Mouse (Mus musculus) adrenal gland, adult 2 months (tissue): ENCODE results near the gene Myl4. TPM values are rescaled to one million over a fixed set of nuclear protein-coding genes. Genes with fewer than 3 reads are reported as not detected.
A peak's percentile ranks its signal among the peaks of the same experiment; 100 is the strongest.

ENCODE experiments used
- DNase-seq: peaks from one replicate; pipeline ENCODE4 v3.0.0; 2021
- polyA plus RNA-seq: library from polyadenylated mRNA; depleted of rRNA; stranded (reverse); fragments of >200 nt; gene quantifications from 2 replicates; pipeline ENCODE4 v1.2.3, GENCODE M21; 2012
- total RNA-seq, 2 experiments: library from RNA; stranded (reverse); gene quantifications; 2 replicates each; pipeline ENCODE4 v1.2.3; 2021

Myl4 gene
- total and polyA plus RNA-seq, 3 experiments, result 0.40 to 3.1 (median 2.2) TPM

- no peak for DNase-seq
Measured at GRCm38 (mm10) chr11:104604192-104604591, 53.7 kb downstream of the Myl4 start.

GRCm38 (mm10) chr11:104607491-104608245, 57.2 kb downstream of the Myl4 start, which contains the start of gene Itgb3:
Gene Itgb3 (plus strand): TSS chr11:104608000.
- peak; percentile 86 for DNase-seq

GRCm38 (mm10) chr11:104608249-104608920, 57.9 kb downstream of the Myl4 start:
- no peak for DNase-seq

GRCm38 (mm10) chr11:104609033-104609684, 58.7 kb downstream of the Myl4 start:
- DNase-seq, result no peak

- no peak for DNase-seq
Measured at GRCm38 (mm10) chr11:104609733-104610132, 59.3 kb downstream of the Myl4 start.

- peak; percentile 75 for DNase-seq
Measured at GRCm38 (mm10) chr11:104611579-104612151, 61.2 kb downstream of the Myl4 start.

- DNase-seq, result no peak
Measured at GRCm38 (mm10) chr11:104613551-104613950, 63.1 kb downstream of the Myl4 start.

- no peak for DNase-seq
Measured at GRCm38 (mm10) chr11:104614130-104614529, 63.7 kb downstream of the Myl4 start.

- no peak for DNase-seq
Measured at GRCm38 (mm10) chr11:104616182-104616581, 65.7 kb downstream of the Myl4 start.

- DNase-seq, result peak; percentile 56
Measured at GRCm38 (mm10) chr11:104618638-104619076, 68.2 kb downstream of the Myl4 start.

GRCm38 (mm10) chr11:104619084-104620022, 68.9 kb downstream of the Myl4 start:
- no peak for DNase-seq

GRCm38 (mm10) chr11:104622040-104622962, 71.8 kb downstream of the Myl4 start:
- DNase-seq, result no peak

GRCm38 (mm10) chr11:104624791-104625391, 74.4 kb downstream of the Myl4 start:
- DNase-seq, result peak; percentile 27

GRCm38 (mm10) chr11:104625453-104626402, 75.3 kb downstream of the Myl4 start:
- DNase-seq, result no peak

- DNase-seq, result no peak
Measured at GRCm38 (mm10) chr11:104626635-104627034, 76.2 kb downstream of the Myl4 start.

- DNase-seq, result peak; percentile 44
Measured at GRCm38 (mm10) chr11:104627616-104628301, 77.3 kb downstream of the Myl4 start.

- no peak for DNase-seq
Measured at GRCm38 (mm10) chr11:104628566-104628965, 78.1 kb downstream of the Myl4 start.
